Mouse (Mus musculus): ENCODE results near the gene Rdh8. TPM values are rescaled to one million over a fixed set of nuclear protein-coding genes. Genes with fewer than 3 reads are reported as not detected.
A peak's percentile ranks its signal among the peaks of the same experiment; 100 is the strongest.
"Not testable (repeated sequence)": the region's sequence is repeated elsewhere in the genome, so short reads cannot be mapped to it uniquely, and the experiment has no call there.

Rdh8 gene
- polyA plus RNA-seq, 1 experiment from 2014 or later: not detected

GRCm38 (mm10) chr9:20812537-20813271 lies 5.6 kb upstream of the Rdh8 start:
- H3K36me3 ChIP-seq: no peaks in the 10 kb centered on the region
- WGBS: 13% methylated on average over 19 of the region's 19 CpGs
- H3K9ac ChIP-seq: no peak overlapping the region
- ATAC-seq (ENCODE audit: low FRiP score, low read depth): no peak
- no peaks in the 10 kb centered on the region for H3K9me3 ChIP-seq
- H3K4me2 ChIP-seq (replicated peaks): peak overlapping the region; percentile 7; the same call in 1 of the 2 replicates
- H3K4me1 ChIP-seq: peaks cover 9% of the 10 kb centered on the region; the same call in 1 of the 2 replicates
- no peak overlapping the region for H3K4me3 ChIP-seq
- H3K27me3 ChIP-seq: peaks cover 40% of the 10 kb centered on the region
- no peak overlapping the region for H3K27ac ChIP-seq

GRCm38 (mm10) chr9:20814521-20815272 lies 3.6 kb upstream of the Rdh8 start, which contains the start of gene Col5a3:
Gene Col5a3 (minus strand): TSS chr9:20815067.
- peak; percentile 59; the same call in 1 of the 2 replicates for ATAC-seq (ENCODE audit: low FRiP score, low read depth)

GRCm38 (mm10) chr9:20820001-20820400 lies 1.7 kb downstream of the Rdh8 start:
- Histone ChIP-seq H3K4me2 (replicated peaks) (no peak overlapping the region), H3K27me3 (peaks cover 5% of the 10 kb centered on the region), H3K9me3 (no peaks in the 10 kb centered on the region), H3K9ac (no peak overlapping the region), H3K27ac (no peak overlapping the region), H3K4me3 (no peak overlapping the region), H3K36me3 (no peaks in the 10 kb centered on the region), H3K4me1 (peaks cover 3% of the 10 kb centered on the region; the same call in 1 of the 2 replicates)
- WGBS: 84% methylated on average over 5 of the region's 5 CpGs
- no peak for ATAC-seq (ENCODE audit: low FRiP score, low read depth)

More at GRCm38 (mm10) chr9:20814521-20815272, 3.6 kb upstream of the Rdh8 start, which contains the start of gene Col5a3:
- H3K4me2 ChIP-seq (replicated peaks): peak within 1 kb of the TSS; percentile 58
- H3K9me3 ChIP-seq: no peaks in the 10 kb centered on the region
- peaks cover 40% of the 10 kb centered on the region for H3K27me3 ChIP-seq
- H3K27ac ChIP-seq: no peak within 1 kb of the TSS
- 6% methylated on average over 29 of the region's 29 CpGs for WGBS
- peak within 1 kb of the TSS; percentile 27 for H3K4me3 ChIP-seq
- no peaks in the 10 kb centered on the region for H3K36me3 ChIP-seq
- H3K9ac ChIP-seq: no peak within 1 kb of the TSS
- H3K4me1 ChIP-seq: peaks cover 9% of the 10 kb centered on the region; the same call in 1 of the 2 replicates

GRCm38 (mm10) chr9:20822821-20823220 lies 4.5 kb downstream of the Rdh8 start:
- H3K4me2 ChIP-seq (replicated peaks): no peak overlapping the region
- H3K36me3 ChIP-seq: no peaks in the 10 kb centered on the region
- no peak overlapping the region for H3K4me3 ChIP-seq
- H3K27me3 ChIP-seq: no peaks in the 10 kb centered on the region
- no peaks in the 10 kb centered on the region for H3K9me3 ChIP-seq
- H3K4me1 ChIP-seq: no peaks in the 10 kb centered on the region
- 78% methylated on average over 3 of the region's 3 CpGs for WGBS
- no peak overlapping the region for H3K27ac ChIP-seq
- H3K9ac ChIP-seq: no peak overlapping the region
- ATAC-seq (ENCODE audit: low FRiP score, low read depth): no peak

- no peaks in the 10 kb centered on the region for H3K9me3 ChIP-seq
- no peaks in the 10 kb centered on the region for H3K36me3 ChIP-seq
- 69% methylated on average over 5 of the region's 5 CpGs for WGBS
- H3K27me3 ChIP-seq: peaks cover 3% of the 10 kb centered on the region; the same call in 1 of the 2 replicates
- no peak overlapping the region for H3K9ac ChIP-seq
- H3K4me2 ChIP-seq (replicated peaks): no peak overlapping the region
- H3K27ac ChIP-seq: no peak overlapping the region
- H3K4me3 ChIP-seq: no peak overlapping the region
- no peak for ATAC-seq (ENCODE audit: low FRiP score, low read depth)
- peaks cover 6% of the 10 kb centered on the region for H3K4me1 ChIP-seq
These were observed 7.5 kb downstream of the Rdh8 start for GRCm38 (mm10) chr9:20825781-20826180.

- ATAC-seq (ENCODE audit: low FRiP score, low read depth): no peak
- Histone ChIP-seq H3K4me3 (no peak overlapping the region), H3K27me3 (peaks cover 8% of the 10 kb centered on the region), H3K4me2 (replicated peaks) (no peak overlapping the region), H3K36me3 (no peaks in the 10 kb centered on the region), H3K4me1 (peaks cover 8% of the 10 kb centered on the region), H3K9me3 (no peaks in the 10 kb centered on the region), H3K9ac (no peak overlapping the region), H3K27ac (no peak overlapping the region)
- 96% methylated on average over 1 of the region's 1 CpGs for WGBS
These were observed 9.8 kb downstream of the Rdh8 start for GRCm38 (mm10) chr9:20828127-20828526.

- Histone ChIP-seq H3K27ac (no peak overlapping the region), H3K4me3 (no peak overlapping the region), H3K9me3 (no peaks in the 10 kb centered on the region), H3K4me2 (replicated peaks) (peak overlapping the region; percentile 35; the same call in 1 of the 2 replicates), H3K4me1 (peaks cover 8% of the 10 kb centered on the region), H3K9ac (no peak overlapping the region), H3K36me3 (no peaks in the 10 kb centered on the region), H3K27me3 (peaks cover 8% of the 10 kb centered on the region)
- 14% methylated on average over 19 of the region's 19 CpGs for WGBS
- ATAC-seq (ENCODE audit: low FRiP score, low read depth): peak; percentile 94
These were observed 12.8 kb downstream of the Rdh8 start for GRCm38 (mm10) chr9:20830901-20831643.

GRCm38 (mm10) chr9:20834881-20835280 lies 16.6 kb downstream of the Rdh8 start:
- Histone ChIP-seq H3K4me2 (replicated peaks) (no peak overlapping the region), H3K36me3 (no peaks in the 10 kb centered on the region), H3K4me1 (peaks cover 8% of the 10 kb centered on the region), H3K9ac (no peak overlapping the region), H3K27ac (no peak overlapping the region), H3K4me3 (no peak overlapping the region), H3K9me3 (no peaks in the 10 kb centered on the region), H3K27me3 (peaks cover 5% of the 10 kb centered on the region)
- no peak for ATAC-seq (ENCODE audit: low FRiP score, low read depth)
- 76% methylated on average over 1 of the region's 1 CpGs for WGBS

- H3K4me2 ChIP-seq (replicated peaks); ATAC-seq (ENCODE audit: low FRiP score, low read depth); H3K27ac ChIP-seq; H3K27me3 ChIP-seq; H3K9me3 ChIP-seq; H3K36me3 ChIP-seq; H3K9ac ChIP-seq; H3K4me3 ChIP-seq; H3K4me1 ChIP-seq: not testable (repeated sequence)
- WGBS: 81% methylated on average over 11 of the region's 11 CpGs
These were observed 17.2 kb downstream of the Rdh8 start for GRCm38 (mm10) chr9:20835431-20835954.

- Histone ChIP-seq H3K4me1 (no peaks in the 10 kb centered on the region), H3K27ac (no peak overlapping the region), H3K4me2 (replicated peaks) (no peak overlapping the region), H3K36me3 (no peaks in the 10 kb centered on the region), H3K9ac (no peak overlapping the region), H3K27me3 (0 out of 2 replicates have a peak, but pooled peaks cover 4% of the 10 kb centered on the region), H3K9me3 (no peaks in the 10 kb centered on the region), H3K4me3 (no peak overlapping the region)
- WGBS: 80% methylated on average over 9 of the region's 9 CpGs
- no peak for ATAC-seq (ENCODE audit: low FRiP score, low read depth)
These were observed 19.1 kb downstream of the Rdh8 start for GRCm38 (mm10) chr9:20837184-20837947.

- H3K36me3 ChIP-seq: no peaks in the 10 kb centered on the region
- H3K4me3 ChIP-seq: no peak overlapping the region
- no peaks in the 10 kb centered on the region for H3K4me1 ChIP-seq
- H3K27me3 ChIP-seq: no peaks in the 10 kb centered on the region
- no peak overlapping the region for H3K9ac ChIP-seq
- no peak for ATAC-seq (ENCODE audit: low FRiP score, low read depth)
- 61% methylated on average over 6 of the region's 6 CpGs for WGBS
- H3K9me3 ChIP-seq: no peaks in the 10 kb centered on the region
- no peak overlapping the region for H3K4me2 ChIP-seq (replicated peaks)
- no peak overlapping the region for H3K27ac ChIP-seq
These were observed 20.6 kb downstream of the Rdh8 start for GRCm38 (mm10) chr9:20838931-20839330.
